Mouse (Mus musculus) CD4-positive helper T cell, adult 2 months (primary cell): Measurements from ENCODE around the gene Klra4.
A peak's percentile ranks its signal among the peaks of the same experiment; 100 is the strongest.
"Not testable (repeated sequence)": the region's sequence is repeated elsewhere in the genome, so short reads cannot be mapped to it uniquely, and the experiment has no call there.

ENCODE experiments used
- DNase-seq: peaks from one replicate; pipeline ENCODE4 v3.0.0-alpha.2; 2012; ENCODE audit warnings: low read depth, missing footprints, low spot score

Gene Klra4

DNA sequence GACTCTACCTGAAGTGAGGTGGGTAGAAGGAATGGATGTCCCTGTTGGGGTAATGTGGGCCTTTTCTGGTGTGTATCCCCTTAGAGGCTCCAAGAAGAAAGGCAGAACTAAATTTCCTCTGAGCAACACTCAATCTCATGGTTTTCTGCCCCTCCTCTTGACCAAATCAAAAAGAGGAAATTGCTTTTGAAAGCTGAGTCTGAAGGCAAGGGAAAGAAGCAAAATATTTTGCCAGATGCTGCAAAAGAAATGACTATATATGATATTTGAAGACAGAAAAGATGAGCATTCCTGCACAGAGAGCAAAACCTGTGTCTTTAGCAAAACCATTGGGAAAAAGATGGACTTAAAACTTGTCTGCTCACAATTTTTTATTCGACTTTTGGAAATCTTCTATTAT, at the start of gene Klra4:
Gene Klra4 (minus strand): TSS at position 101 of the 400 bp plus-strand sequence.
- DNase-seq, result not testable (repeated sequence)

DNA sequence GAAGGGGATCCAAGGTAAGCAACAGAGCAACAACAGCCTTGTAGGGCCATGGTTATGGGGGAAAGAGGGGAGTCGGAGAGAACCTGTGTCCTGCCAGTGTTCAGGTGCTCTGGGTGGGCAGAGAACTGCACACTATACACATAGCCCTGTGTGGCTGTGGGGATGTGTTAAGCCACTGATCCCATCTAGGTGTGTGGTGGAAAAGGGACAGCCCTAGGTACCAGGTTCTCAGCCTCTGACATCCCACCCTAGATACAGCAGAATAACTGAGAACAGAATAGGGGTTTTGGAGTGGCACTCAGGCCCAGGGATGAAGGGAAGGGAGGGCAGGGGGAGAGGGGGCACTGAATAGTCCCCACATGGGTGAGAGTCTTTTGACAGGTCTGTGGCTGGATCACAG, 43.4 kb upstream of the Klra4 start:
- no peak for DNase-seq

DNA sequence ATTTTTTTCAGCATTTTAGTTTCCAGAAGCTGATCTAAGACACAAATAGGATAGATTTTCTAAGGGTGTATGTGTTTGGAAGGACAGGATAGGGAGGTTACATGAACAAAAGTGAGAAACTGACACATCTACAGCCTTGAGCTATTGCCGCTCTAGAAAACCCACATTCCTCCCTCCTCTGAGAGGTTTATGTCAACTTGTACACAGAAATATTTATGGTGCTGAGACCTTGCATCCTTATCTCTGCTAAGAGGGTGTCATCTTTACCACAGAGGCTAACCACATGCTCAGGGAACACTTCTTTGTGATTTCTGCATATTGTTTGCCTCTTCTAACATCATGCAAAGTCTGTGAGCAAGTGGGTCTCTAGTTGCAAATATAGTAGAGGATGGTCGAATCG, 35.7 kb upstream of the Klra4 start:
- not testable (repeated sequence) for DNase-seq

DNA sequence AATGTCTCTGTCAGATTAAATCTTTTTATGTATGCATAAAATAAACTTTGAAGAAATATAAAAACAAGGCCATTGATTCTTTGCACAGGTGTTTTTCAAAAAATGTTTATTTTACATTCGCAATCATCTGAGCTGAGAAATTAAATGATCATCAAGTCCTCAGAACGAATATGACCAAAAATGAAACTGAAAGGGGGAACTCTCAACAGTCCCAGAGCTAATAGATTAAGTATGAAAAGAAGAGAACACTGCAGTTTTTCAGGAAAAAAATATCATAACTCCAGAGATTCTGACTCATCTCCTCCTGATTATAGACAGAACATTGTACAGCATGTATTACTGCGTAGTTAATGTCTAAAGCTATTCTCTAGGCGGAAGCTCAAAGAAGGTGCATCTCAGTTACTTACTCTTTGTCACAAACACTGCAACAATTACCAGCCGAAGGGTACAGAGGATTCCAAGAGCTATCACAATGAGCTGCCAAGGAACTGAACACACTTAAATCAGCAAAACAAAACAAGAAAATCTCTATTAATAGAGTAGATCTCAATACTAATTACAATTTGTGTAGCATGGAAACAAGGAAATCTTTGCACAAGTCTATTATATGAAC, 25.4 kb upstream of the Klra4 start:
- DNase-seq, result peak; percentile 22

DNA sequence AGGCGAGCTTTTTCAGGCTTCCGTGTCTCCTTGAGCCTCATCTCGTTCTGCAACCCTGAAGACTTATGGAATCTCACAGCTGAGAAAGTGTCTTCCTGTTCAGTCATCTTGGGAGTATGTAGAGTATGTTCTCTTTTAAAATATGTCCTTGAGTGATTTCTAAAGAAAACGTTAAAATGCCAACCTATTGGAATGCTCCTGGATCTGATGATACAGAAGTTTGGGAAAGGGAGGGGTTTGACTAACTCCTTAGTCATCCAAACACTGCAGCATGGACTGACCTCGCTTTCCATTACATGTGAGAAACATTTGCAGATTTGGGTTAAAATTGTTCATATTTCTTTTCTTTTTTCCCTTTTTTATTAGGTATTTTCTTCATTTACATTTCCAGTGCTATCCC, 1.9 kb downstream of the Klra4 start:
- DNase-seq, result no peak

DNA sequence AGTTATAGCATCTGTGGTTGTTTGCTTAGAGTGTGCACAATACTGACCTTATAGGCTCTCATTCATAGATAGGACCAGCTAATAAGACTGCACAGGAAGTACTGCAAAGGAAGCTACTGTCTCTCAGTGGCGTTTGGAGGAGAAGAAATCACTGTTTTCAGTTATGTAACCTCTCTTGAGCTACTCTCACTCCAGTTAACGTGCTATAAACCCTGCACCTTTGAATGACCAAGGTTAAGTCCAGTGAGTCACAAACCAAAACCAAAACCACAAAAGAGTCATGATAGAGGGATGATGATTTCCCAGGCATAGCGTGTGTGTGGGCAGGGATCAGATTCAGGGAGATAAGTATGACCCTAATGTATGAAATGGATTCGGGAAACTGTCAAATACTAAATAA, 31.9 kb downstream of the Klra4 start:
- not testable (repeated sequence) for DNase-seq

DNA sequence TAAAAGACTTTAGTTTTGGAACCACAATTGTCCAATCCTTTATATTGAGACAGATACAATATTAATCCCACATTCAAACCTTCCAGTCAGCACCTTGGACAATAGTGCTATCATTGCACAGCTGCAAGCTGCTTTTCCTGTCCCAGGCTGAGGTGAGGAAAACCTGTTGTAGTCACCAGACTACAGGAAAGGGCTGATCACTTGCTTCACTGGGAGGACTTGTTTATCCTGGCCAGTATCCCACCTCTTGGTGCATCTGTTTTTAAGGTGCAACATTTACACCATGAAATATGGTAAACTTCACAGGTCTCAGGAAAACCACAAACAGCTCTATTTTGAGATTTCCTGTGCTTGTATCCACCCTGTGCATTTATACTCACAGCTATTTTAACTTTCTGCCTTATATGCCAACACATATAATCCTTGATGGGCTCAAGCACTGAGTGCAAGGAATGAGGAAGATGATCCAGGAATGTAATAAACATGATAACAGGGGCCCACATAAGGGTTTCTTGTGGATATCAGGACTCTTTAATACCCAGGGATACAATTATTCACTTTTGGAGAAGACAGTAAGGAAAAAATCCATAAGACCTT, 35.5 kb downstream of the Klra4 start:
- DNase-seq, result peak; percentile 13

DNA sequence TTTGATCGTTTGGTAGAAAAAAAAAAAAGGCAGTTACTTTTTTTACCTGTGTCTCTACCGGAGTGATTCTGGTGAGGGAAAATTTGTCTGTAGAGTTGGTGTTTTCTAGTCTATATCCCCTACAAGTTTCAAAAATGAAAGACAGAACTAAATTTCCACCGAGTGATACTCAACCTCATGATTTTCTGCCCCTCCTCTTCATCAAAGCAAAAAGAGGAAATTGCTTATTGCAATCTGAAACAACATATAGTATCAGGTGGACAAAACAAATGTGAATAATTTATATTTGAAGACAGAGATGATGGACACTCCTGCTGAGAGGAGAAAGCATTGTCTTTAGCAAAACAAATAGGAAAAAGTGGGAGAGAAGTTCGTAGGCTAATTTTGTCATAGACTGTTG, 40.2 kb downstream of the Klra4 start, which contains the start of gene Klra6:
Gene Klra6 (minus strand): TSS at position 101 of the 400 bp plus-strand sequence.
- DNase-seq, result no peak
